Mouse (Mus musculus): ENCODE results near the gene Rubcn. TPM values are rescaled to one million over a fixed set of nuclear protein-coding genes. Genes with fewer than 3 reads are reported as not detected.

Gene Rubcn
- polyA plus RNA-seq, 1 experiment = 27.1 TPM

DNA sequence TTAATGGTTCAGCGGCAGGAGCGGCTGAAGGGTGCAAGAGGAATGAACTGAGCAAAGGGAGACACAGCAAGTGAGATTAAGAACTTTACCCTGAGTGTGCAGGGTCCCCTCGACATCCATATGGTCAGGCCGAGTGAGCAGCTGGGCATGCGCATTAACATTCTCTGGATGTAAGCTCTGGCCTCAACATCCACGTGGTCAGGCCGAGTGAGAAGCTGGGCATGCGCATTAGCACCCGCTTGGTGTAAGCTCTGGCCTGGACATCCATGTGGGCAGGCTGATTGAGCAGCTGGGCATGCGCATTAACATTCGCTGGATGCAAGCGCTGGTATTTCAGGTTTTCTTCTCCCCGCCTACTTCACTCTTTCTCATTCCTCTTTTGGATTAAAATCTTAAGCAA is 92.7 kb downstream of the Rubcn start:
- Histone ChIP-seq H3K4me1 (ENCODE audit: control insufficient read depth, insufficient read depth, low read length) (no peaks in the 10 kb centered on the region), H3K4me3 (ENCODE audit: insufficient read depth, low read length) (no peak overlapping the region), H3K27ac (ENCODE audit: insufficient read depth, low read length) (no peak overlapping the region)
- TF ChIP-seq CTCF (IDR thresholded peaks at IDR 0.05; ENCODE audit: borderline replicate concordance, insufficient read depth, low read length) (no peak), POLR2A (IDR thresholded peaks at IDR 0.05; ENCODE audit: low read depth, low read length) (no peak)

DNA sequence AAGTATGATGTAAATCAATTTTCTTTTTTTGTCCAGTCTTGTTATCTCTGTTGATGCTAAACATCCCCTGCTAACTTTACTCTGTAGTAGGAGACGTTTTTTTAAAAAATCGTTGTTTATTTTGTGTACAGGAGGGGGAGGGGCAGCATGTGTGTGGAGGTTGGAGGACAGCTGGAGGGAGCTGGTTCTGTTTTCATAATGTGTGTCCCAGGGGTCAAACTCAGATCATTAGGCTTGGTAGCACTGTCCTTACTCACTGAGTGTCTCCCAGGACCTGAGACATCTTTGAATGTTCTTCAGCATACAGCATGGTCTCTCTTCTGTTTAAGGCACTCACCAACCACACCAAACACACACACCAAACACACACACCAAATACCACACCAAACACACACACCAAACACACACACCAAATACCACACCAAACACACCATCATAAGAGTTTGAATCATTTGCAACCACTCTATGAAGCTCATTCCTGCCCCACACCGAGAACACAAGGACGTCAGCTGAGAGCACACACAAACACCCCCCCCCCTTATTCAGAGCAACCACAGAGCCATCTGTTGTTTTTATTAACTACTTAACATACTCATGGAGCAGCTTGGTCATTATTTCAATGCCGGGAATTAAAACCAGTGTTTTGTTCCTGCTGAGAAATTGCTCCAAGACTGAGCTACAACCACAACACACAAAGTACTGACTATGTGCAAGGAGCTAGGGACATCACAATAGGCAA is 94.1 kb downstream of the Rubcn start:
- TF ChIP-seq CTCF (IDR thresholded peaks at IDR 0.05; ENCODE audit: borderline replicate concordance, insufficient read depth, low read length) = no peak
- no peak for TF ChIP-seq POLR2A (IDR thresholded peaks at IDR 0.05; ENCODE audit: low read depth, low read length)
- H3K27ac ChIP-seq (ENCODE audit: insufficient read depth, low read length) = no peak overlapping the region
- H3K4me3 ChIP-seq (ENCODE audit: insufficient read depth, low read length) = no peak overlapping the region
- H3K4me1 ChIP-seq (ENCODE audit: control insufficient read depth, insufficient read depth, low read length) = no peaks in the 10 kb centered on the region

DNA sequence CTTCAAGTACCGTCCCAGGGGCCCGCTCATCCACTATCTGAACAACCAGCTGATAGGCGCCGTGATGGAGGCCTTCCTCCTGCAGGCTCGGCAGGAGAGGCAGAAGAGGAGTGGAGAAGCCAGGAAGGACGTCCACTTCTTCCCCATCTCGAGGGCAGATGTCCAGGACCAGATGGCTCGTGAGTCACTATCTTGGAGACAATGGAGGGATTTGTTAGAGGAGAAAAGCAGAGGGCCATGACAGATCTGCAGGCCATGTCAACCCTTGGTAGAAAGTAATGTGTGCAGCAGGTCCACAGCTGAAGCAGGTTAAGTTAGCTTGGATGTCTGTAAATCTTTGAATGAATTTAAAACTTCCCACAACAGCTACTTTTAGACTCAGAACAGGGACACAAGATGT is 98.6 kb downstream of the Rubcn start:
- TF ChIP-seq CTCF (IDR thresholded peaks at IDR 0.05; ENCODE audit: borderline replicate concordance, insufficient read depth, low read length) = no peak
- no peak for TF ChIP-seq POLR2A (IDR thresholded peaks at IDR 0.05; ENCODE audit: low read depth, low read length)
- no peaks in the 10 kb centered on the region for H3K4me1 ChIP-seq (ENCODE audit: control insufficient read depth, insufficient read depth, low read length)
- no peak overlapping the region for H3K27ac ChIP-seq (ENCODE audit: insufficient read depth, low read length)
- no peak overlapping the region for H3K4me3 ChIP-seq (ENCODE audit: insufficient read depth, low read length)

DNA sequence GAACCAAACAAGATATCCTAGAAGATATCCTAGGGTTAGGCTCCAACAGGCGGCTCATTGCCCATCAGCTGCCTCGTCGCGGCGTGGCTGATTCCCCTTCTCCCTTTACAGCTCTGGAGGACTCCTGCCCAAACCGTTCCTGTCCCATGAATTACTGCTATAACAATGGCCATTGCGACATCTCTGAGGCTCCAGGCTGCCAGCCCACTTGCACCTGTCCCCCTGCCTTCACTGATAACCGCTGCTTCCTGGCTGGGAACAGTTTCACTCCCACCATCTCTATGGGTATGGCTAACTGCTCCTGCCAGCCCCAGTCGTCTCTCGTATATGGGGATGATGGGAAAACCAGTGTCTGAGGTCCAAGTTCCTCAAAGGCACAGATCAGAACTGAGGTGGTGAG is 100.9 kb downstream of the Rubcn start:
- TF ChIP-seq CTCF (IDR thresholded peaks at IDR 0.05; ENCODE audit: borderline replicate concordance, insufficient read depth, low read length) (no peak), POLR2A (IDR thresholded peaks at IDR 0.05; ENCODE audit: low read depth, low read length) (no peak)
- Histone ChIP-seq H3K27ac (ENCODE audit: insufficient read depth, low read length) (no peak overlapping the region), H3K4me1 (ENCODE audit: control insufficient read depth, insufficient read depth, low read length) (no peaks in the 10 kb centered on the region), H3K4me3 (ENCODE audit: insufficient read depth, low read length) (no peak overlapping the region)

Other genes starting within 250 kb of the Rubcn start
- 92.4 and 144 TPM in 2 replicates for gene Tnk2, start 233.9 kb downstream of the Rubcn start, polyA plus RNA-seq (2011; ENCODE audit: insufficient read length, low read depth, missing spikeins)
- not detected in 2 replicates for gene Muc4, start 141.9 kb downstream of the Rubcn start, polyA plus RNA-seq (2011; ENCODE audit: insufficient read length, low read depth, missing spikeins)
- not detected in 2 replicates for gene Muc20, start 80.3 kb downstream of the Rubcn start, polyA plus RNA-seq (2011; ENCODE audit: insufficient read length, low read depth, missing spikeins)
- gene Smbd1, start 67.3 kb downstream of the Rubcn start, polyA plus RNA-seq (2011; ENCODE audit: insufficient read length, low read depth, missing spikeins) = not detected in 2 replicates
- 108 and 115 TPM in 2 replicates for gene Fyttd1, start 266 bp downstream of the Rubcn start, polyA plus RNA-seq (2011; ENCODE audit: insufficient read length, low read depth, missing spikeins)
- 39.9 and 52.7 TPM in 2 replicates for gene Lrch3, start 36.3 kb upstream of the Rubcn start, polyA plus RNA-seq (2011; ENCODE audit: insufficient read length, low read depth, missing spikeins)
- 1.4 and 2.1 TPM in 2 replicates for gene Iqcg, start 178.5 kb upstream of the Rubcn start, polyA plus RNA-seq (2011; ENCODE audit: insufficient read length, low read depth, missing spikeins)
- gene Rpl35a, start 178.7 kb upstream of the Rubcn start, polyA plus RNA-seq (2011; ENCODE audit: insufficient read length, low read depth, missing spikeins) = 1,034 and 1,147 TPM in 2 replicates
- 1.9 and 2.4 TPM in 2 replicates for gene Lmln, start 184.8 kb upstream of the Rubcn start, polyA plus RNA-seq (2011; ENCODE audit: insufficient read length, low read depth, missing spikeins)